Mouse (Mus musculus) MEL (cell line): ENCODE measurements around the gene H2-Q1. TPM values are rescaled to one million over a fixed set of nuclear protein-coding genes. Genes with fewer than 3 reads are reported as not detected.

Experiments used
- DNase-seq: peaks from one replicate; pipeline ENCODE4 v3.0.0; 2011; ENCODE audit warnings: low read depth, low spot score
- H3K27ac ChIP-seq: 2 replicates; pipeline ENCODE4 v1.5.1; 2012; ENCODE audit warnings: low read depth, mild to moderate bottlenecking, control low read depth, low read length, moderate library complexity; ENCODE audit not compliant: control insufficient read depth
- H3K27me3 ChIP-seq, 2 experiments: fragments of 150-350 bp in 1 of 2; sonication (generic) in 1 of 2; 2 replicates each; pipeline ENCODE4 v1.6.1; 2012; ENCODE audit warnings: low read length in 2 of 2, mild to moderate bottlenecking in 2 of 2, improper control_type of control experiment in 1 of 2, moderate library complexity in 1 of 2; ENCODE audit not compliant: insufficient read depth in 2 of 2, control insufficient read depth in 1 of 2
- H3K36me3 ChIP-seq, 2 experiments: 2 replicates each; pipeline ENCODE4 v1.6.1; 2012 to 2014; ENCODE audit warnings: low read length in 2 of 2, improper control_type of control experiment in 1 of 2, inconsistent platforms in 1 of 2, mild to moderate bottlenecking in 1 of 2; ENCODE audit not compliant: insufficient read depth in 2 of 2, control insufficient read depth in 1 of 2
- H3K4me1 ChIP-seq, 2 experiments: fragments of 150-350 bp in 1 of 2; sonication (generic) in 1 of 2; 2 replicates each; pipeline ENCODE4 v1.6.1; 2012; ENCODE audit warnings: low read length in 2 of 2, improper control_type of control experiment in 1 of 2, mild to moderate bottlenecking in 1 of 2; ENCODE audit not compliant: insufficient read depth in 2 of 2, control insufficient read depth in 1 of 2
- H3K4me3 ChIP-seq, 2 experiments: fragments of 150-350 bp in 1 of 2; sonication (generic) in 1 of 2; 2 replicates each; pipeline ENCODE4 v1.5.1; 2012; ENCODE audit warnings: low read depth in 2 of 2, low read length in 2 of 2, mild to moderate bottlenecking in 2 of 2, moderate library complexity in 2 of 2, control low read depth in 1 of 2, improper control_type of control experiment in 1 of 2; ENCODE audit not compliant: control insufficient read depth in 1 of 2, insufficient read depth in 1 of 2
- H3K79me2 ChIP-seq: 2 replicates; pipeline ENCODE4 v1.6.1; 2012; ENCODE audit warnings: mild to moderate bottlenecking, low read length, moderate library complexity; ENCODE audit not compliant: control insufficient read depth, poor library complexity, insufficient read depth
- H3K9ac ChIP-seq: 2 replicates; pipeline ENCODE4 v1.6.1; 2012; ENCODE audit warnings: low read depth, mild to moderate bottlenecking, control low read depth, low read length, moderate library complexity; ENCODE audit not compliant: control insufficient read depth, poor library complexity, severe bottlenecking
- H3K9me3 ChIP-seq: fragments of 150-350 bp; sonication (generic); replicated peaks from 2 replicates; pipeline ENCODE4 v1.6.1; 2012; ENCODE audit warnings: mild to moderate bottlenecking, low read length, improper control_type of control experiment, moderate library complexity; ENCODE audit not compliant: insufficient read depth
- BHLHE40 ChIP-seq: IDR thresholded peaks from 2 replicates; pipeline ENCODE4 v1.6.1; 2012; ENCODE audit warnings: low read depth, mild to moderate bottlenecking, inconsistent platforms, low read length, improper control_type of control experiment, borderline replicate concordance
- CHD1 ChIP-seq: IDR thresholded peaks from 2 replicates; pipeline ENCODE4 v1.6.1; 2012; ENCODE audit warnings: low read depth, mild to moderate bottlenecking, inconsistent platforms, low read length, improper control_type of control experiment
- CTCF ChIP-seq, 3 experiments: IDR thresholded peaks in 2 of 3; conservative IDR thresholded peaks in 1 of 3; 2 replicates each; pipeline ENCODE4 v1.5.1; 2011 to 2012; ENCODE audit warnings: low read length in 3 of 3, low read depth in 2 of 3, mild to moderate bottlenecking in 2 of 3, improper control_type of control experiment in 1 of 3, inconsistent platforms in 1 of 3, mixed read lengths in 1 of 3, moderate library complexity in 1 of 3; ENCODE audit not compliant: control insufficient read depth in 1 of 3, insufficient read depth in 1 of 3, poor library complexity in 1 of 3, severe bottlenecking in 1 of 3
- E2F4 ChIP-seq: IDR thresholded peaks from 2 replicates; pipeline ENCODE4 v1.6.1; 2011; ENCODE audit warnings: low read depth, low read length, improper control_type of control experiment, borderline replicate concordance
- ELF1 ChIP-seq: IDR thresholded peaks from 2 replicates; pipeline ENCODE4 v1.6.1; 2014; ENCODE audit warnings: low read depth, mild to moderate bottlenecking, inconsistent platforms, low read length, improper control_type of control experiment, moderate library complexity
- ETS1 ChIP-seq: IDR thresholded peaks from 2 replicates; pipeline ENCODE4 v1.6.1; 2012; ENCODE audit warnings: low read depth, mild to moderate bottlenecking, inconsistent platforms, low read length, improper control_type of control experiment, moderate library complexity
- JUND ChIP-seq: IDR thresholded peaks from 2 replicates; pipeline ENCODE4 v1.6.1; 2011; ENCODE audit warnings: low read depth, mild to moderate bottlenecking, improper control_type of control experiment, low read length
- KAT2A ChIP-seq: conservative IDR thresholded peaks from 2 replicates; pipeline ENCODE4 v1.6.1; 2012; ENCODE audit warnings: low read depth, low read length, improper control_type of control experiment, inconsistent platforms
- MAFK ChIP-seq: IDR thresholded peaks from 2 replicates; pipeline ENCODE4 v1.6.1; 2011; ENCODE audit warnings: low read depth, mild to moderate bottlenecking, low read length, improper control_type of control experiment, borderline replicate concordance
- MAX ChIP-seq: IDR thresholded peaks from 2 replicates; pipeline ENCODE4 v1.6.1; 2011; ENCODE audit warnings: low read length, improper control_type of control experiment
- MAZ ChIP-seq: IDR thresholded peaks from 2 replicates; pipeline ENCODE4 v1.6.1; 2012; ENCODE audit warnings: low read depth, mild to moderate bottlenecking, inconsistent platforms, low read length, improper control_type of control experiment
- MEF2A ChIP-seq: IDR thresholded peaks from 2 replicates; pipeline ENCODE4 v1.6.1; 2014; ENCODE audit warnings: low read depth, mild to moderate bottlenecking, inconsistent platforms, low read length, improper control_type of control experiment; ENCODE audit not compliant: poor library complexity, insufficient replicate concordance, severe bottlenecking; ENCODE audit errors: extremely low read depth
- MXI1 ChIP-seq: IDR thresholded peaks from 2 replicates; pipeline ENCODE4 v1.6.1; 2011; ENCODE audit warnings: mild to moderate bottlenecking, low read depth, low read length, improper control_type of control experiment
- NRF1 ChIP-seq: IDR thresholded peaks from 2 replicates; pipeline ENCODE4 v1.6.1; 2014; ENCODE audit warnings: low read depth, mild to moderate bottlenecking, inconsistent platforms, low read length, improper control_type of control experiment, moderate library complexity; ENCODE audit not compliant: poor library complexity, insufficient read depth, severe bottlenecking
- POLR2A ChIP-seq, 2 experiments: IDR thresholded peaks; 2 replicates each; pipeline ENCODE4 v1.6.1; 2011 to 2012; ENCODE audit warnings: low read length in 2 of 2, mild to moderate bottlenecking in 2 of 2, control low read depth in 1 of 2, improper control_type of control experiment in 1 of 2, low read depth in 1 of 2, moderate library complexity in 1 of 2; ENCODE audit not compliant: control insufficient read depth in 1 of 2, insufficient read depth in 1 of 2, poor library complexity in 1 of 2
- POLR2AphosphoS2 ChIP-seq: IDR thresholded peaks from 2 replicates; pipeline ENCODE4 v1.6.1; 2011; ENCODE audit warnings: low read length, improper control_type of control experiment
- POLR2AphosphoS5 ChIP-seq: IDR thresholded peaks from 2 replicates; pipeline ENCODE4 v1.6.1; 2012; ENCODE audit warnings: low read depth, borderline replicate concordance, mild to moderate bottlenecking, inconsistent platforms, low read length, moderate library complexity, mixed read lengths
- RAD21 ChIP-seq: IDR thresholded peaks from 2 replicates; pipeline ENCODE4 v1.6.1; 2011; ENCODE audit warnings: mild to moderate bottlenecking, low read depth, low read length, improper control_type of control experiment
- RCOR1 ChIP-seq: IDR thresholded peaks from 2 replicates; pipeline ENCODE4 v1.6.1; 2012; ENCODE audit warnings: low read depth, mild to moderate bottlenecking, inconsistent platforms, low read length, improper control_type of control experiment
- SIN3A ChIP-seq: IDR thresholded peaks from 2 replicates; pipeline ENCODE4 v1.6.1; 2012; ENCODE audit warnings: low read length, improper control_type of control experiment, inconsistent platforms
- TAL1 ChIP-seq: IDR thresholded peaks from 2 replicates; pipeline ENCODE4 v1.6.1; 2012; ENCODE audit warnings: mild to moderate bottlenecking, inconsistent platforms, low read length, moderate library complexity, mixed read lengths
- TBP ChIP-seq: IDR thresholded peaks from 2 replicates; pipeline ENCODE4 v1.8.0; 2011; ENCODE audit warnings: low read depth, low read length, improper control_type of control experiment
- TCF12 ChIP-seq: IDR thresholded peaks from 2 replicates; pipeline ENCODE4 v1.6.1; 2014; ENCODE audit warnings: low read depth, mild to moderate bottlenecking, inconsistent platforms, low read length, improper control_type of control experiment, moderate library complexity
- UBTF ChIP-seq: IDR thresholded peaks from 2 replicates; pipeline ENCODE4 v1.6.1; 2012; ENCODE audit warnings: low read depth, mild to moderate bottlenecking, inconsistent platforms, low read length, improper control_type of control experiment, moderate library complexity, borderline replicate concordance; ENCODE audit not compliant: insufficient read depth
- USF1 ChIP-seq: IDR thresholded peaks from 2 replicates; pipeline ENCODE4 v1.6.1; 2014; ENCODE audit warnings: low read depth, mild to moderate bottlenecking, inconsistent platforms, low read length, improper control_type of control experiment, moderate library complexity
- ZC3H11A ChIP-seq: IDR thresholded peaks from 2 replicates; pipeline ENCODE4 v1.6.1; 2012; ENCODE audit warnings: low read depth, mild to moderate bottlenecking, inconsistent platforms, low read length, improper control_type of control experiment
- ZKSCAN1 ChIP-seq: IDR thresholded peaks from 2 replicates; pipeline ENCODE4 v1.6.1; 2012; ENCODE audit warnings: low read depth, mild to moderate bottlenecking, inconsistent platforms, low read length, improper control_type of control experiment, moderate library complexity
- ZMIZ1 ChIP-seq: IDR thresholded peaks from 2 replicates; pipeline ENCODE4 v1.6.1; 2012; ENCODE audit warnings: low read depth, mild to moderate bottlenecking, inconsistent platforms, low read length, improper control_type of control experiment, moderate library complexity
- polyA plus RNA-seq, 2 experiments: library from polyadenylated mRNA; stranded (reverse) in 1 of 2; unstranded in 1 of 2; fragments of >175 nt in 1 of 2; fragments of >200 nt in 1 of 2; gene quantifications; 2 replicates each; pipeline versions ENCODE4 v1.2.1 to v1.2.4; 2012; ENCODE audit warnings: low replicate concordance in 2 of 2, low read depth in 1 of 2; ENCODE audit not compliant: insufficient read length in 2 of 2, insufficient read depth in 1 of 2, missing spikeins in 1 of 2
- total RNA-seq: library from RNA; depleted of rRNA; stranded (reverse); fragments of 300-350 nt; gene quantifications from 2 replicates; pipeline ENCODE4 v1.2.3, GENCODE M21; 2012; rRNA removed

Gene H2-Q1
- total RNA-seq = 1.7 TPM in 2 replicates
- under 1 TPM in 1 of 2 experiments, not detected in 1; 0.52 TPM for polyA plus RNA-seq

GRCm38 (mm10) chr17:35320327-35321081, at the start of gene H2-Q1:
TSS of gene H2-Q1 (plus strand) at chr17:35320405.
- TF ChIP-seq TAL1 (no peak), CHD1 (no peak), MAFK (no peak), UBTF (no peak), ZKSCAN1 (no peak), CTCF (IDR thresholded peaks at IDR 0.05 in 2 of 3, conservative IDR thresholded peaks at IDR 0.05 in 1 of 3; ENCODE audit: control insufficient read depth in 1 of 3, insufficient read depth in 1 of 3, low read depth in 2 of 3, low read length in 3 of 3, poor library complexity in 1 of 3, severe bottlenecking in 1 of 3) (no peak), JUND (no peak), KAT2A (no peak), USF1 (no peak), POLR2AphosphoS2 (no peak), MAX (no peak), MEF2A (no peak), ETS1 (no peak), MXI1 (no peak), POLR2AphosphoS5 (no peak), MAZ (no peak), RCOR1 (no peak), ELF1 (no peak), TCF12 (no peak), POLR2A (IDR thresholded peaks at IDR 0.05; ENCODE audit: control insufficient read depth in 1 of 2, insufficient read depth in 1 of 2, low read depth in 1 of 2, low read length in 2 of 2, poor library complexity in 1 of 2) (no peak)
- no peak within 1 kb of the TSS for H3K9ac ChIP-seq
- no peak for DNase-seq
- H3K79me2 ChIP-seq = no peaks in the 10 kb centered on the region
- no peak within 1 kb of the TSS for H3K27ac ChIP-seq
- no peak within 1 kb of the TSS for H3K4me3 ChIP-seq
- H3K36me3 ChIP-seq = no peaks in the 10 kb centered on the region
- H3K9me3 ChIP-seq = no peaks in the 10 kb centered on the region
- H3K4me1 ChIP-seq = no peaks in the 10 kb centered on the region
- H3K27me3 ChIP-seq = peaks cover 0 to 1% of the 10 kb centered on the region in 2 experiments; a peak in 3 of 4 replicates

- H3K27ac ChIP-seq = no peak overlapping the region
- no peak for DNase-seq
- H3K4me3 ChIP-seq = no peak overlapping the region
- H3K79me2 ChIP-seq = no peaks in the 10 kb centered on the region
- no peaks in the 10 kb centered on the region for H3K9me3 ChIP-seq
- no peaks in the 10 kb centered on the region for H3K4me1 ChIP-seq
- H3K27me3 ChIP-seq = peaks cover 0 to 5% of the 10 kb centered on the region in 2 experiments; a peak in 2 of 4 replicates
- H3K36me3 ChIP-seq = no peaks in the 10 kb centered on the region
- no peak overlapping the region for H3K9ac ChIP-seq
- TF ChIP-seq ZMIZ1 = no peak
- no peak for TF ChIP-seq POLR2A (IDR thresholded peaks at IDR 0.05; ENCODE audit: control insufficient read depth in 1 of 2, insufficient read depth in 1 of 2, low read depth in 1 of 2, low read length in 2 of 2, poor library complexity in 1 of 2)
- no peak for TF ChIP-seq SIN3A
- no peak for TF ChIP-seq E2F4
- TF ChIP-seq CTCF (IDR thresholded peaks at IDR 0.05 in 2 of 3, conservative IDR thresholded peaks at IDR 0.05 in 1 of 3; ENCODE audit: control insufficient read depth in 1 of 3, insufficient read depth in 1 of 3, low read depth in 2 of 3, low read length in 3 of 3, poor library complexity in 1 of 3, severe bottlenecking in 1 of 3) = no peak
- TF ChIP-seq MXI1 = no peak
- TF ChIP-seq ETS1 = no peak
- no peak for TF ChIP-seq MAZ
- TF ChIP-seq MAX = no peak
- TF ChIP-seq MAFK = no peak
- no peak for TF ChIP-seq NRF1
- TF ChIP-seq RAD21 = no peak
- TF ChIP-seq ZC3H11A = no peak
- no peak for TF ChIP-seq BHLHE40
- no peak for TF ChIP-seq USF1
- TF ChIP-seq RCOR1 = no peak
- TF ChIP-seq UBTF = no peak
- TF ChIP-seq TBP = no peak
Observed at GRCm38 (mm10) chr17:35272249-35272648, 48.0 kb upstream of the H2-Q1 start.
